Mouse (Mus musculus) G1E (cell line): ENCODE measurements around the gene Fam78a. TPM values are rescaled to one million over a fixed set of nuclear protein-coding genes. Genes with fewer than 3 reads are reported as not detected.

ENCODE experiments used
- ATAC-seq: 2 replicates; pipeline ENCODE4 v1.8.0; 2016; ENCODE audit warnings: mild to moderate bottlenecking; ENCODE audit not compliant: insufficient number of reproducible peaks, poor library complexity, low FRiP score, severe bottlenecking; ENCODE audit errors: extremely low read depth
- DNase-seq: peaks from one replicate; pipeline ENCODE4 v3.0.0; 2012; ENCODE audit warnings: low spot score
- H3K27me3 ChIP-seq: 2 replicates; pipeline ENCODE4 v1.6.1; 2012; ENCODE audit warnings: mild to moderate bottlenecking, low read length, inconsistent platforms; ENCODE audit not compliant: insufficient read depth
- H3K36me3 ChIP-seq: replicated peaks from 2 replicates; pipeline ENCODE3; 2012; ENCODE audit warnings: mild to moderate bottlenecking, inconsistent platforms
- H3K4me1 ChIP-seq: 2 replicates; pipeline ENCODE4 v1.6.1; 2012; ENCODE audit warnings: low read depth, low read length, inconsistent platforms, mixed read lengths; ENCODE audit not compliant: insufficient read depth
- H3K4me3 ChIP-seq: 2 replicates; pipeline ENCODE4 v1.5.1; 2012; ENCODE audit warnings: low read depth, mild to moderate bottlenecking, inconsistent platforms, low read length, moderate library complexity, mixed read lengths
- H3K9me3 ChIP-seq: replicated peaks from 2 replicates; pipeline ENCODE4 v1.6.1; 2012; ENCODE audit warnings: inconsistent platforms
- CTCF ChIP-seq: IDR thresholded peaks from 2 replicates; pipeline ENCODE4 v1.5.1; 2012; ENCODE audit warnings: low read depth, low read length, inconsistent platforms, mixed read lengths
- GATA1 ChIP-seq: IDR thresholded peaks from 2 replicates; pipeline ENCODE4 v1.6.1; 2012; ENCODE audit warnings: borderline replicate concordance, low read length, inconsistent platforms, mixed read lengths
- GATA2 ChIP-seq: IDR thresholded peaks from 2 replicates; pipeline ENCODE4 v1.6.1; 2012; ENCODE audit warnings: low read depth, low read length, inconsistent platforms, borderline replicate concordance
- POLR2AphosphoS5 ChIP-seq: IDR thresholded peaks from 2 replicates; pipeline ENCODE4 v1.6.1; 2012; ENCODE audit warnings: low read depth, low read length, inconsistent platforms; ENCODE audit not compliant: insufficient replicate concordance
- TAL1 ChIP-seq: conservative IDR thresholded peaks from 2 replicates; pipeline ENCODE4 v1.6.1; 2012; ENCODE audit warnings: low read depth, low read length, inconsistent platforms, mixed read lengths
- polyA plus RNA-seq: library from polyadenylated mRNA; stranded (reverse); fragments of >175 nt; gene quantifications from 2 replicates; pipeline ENCODE4 v1.2.3, GENCODE M21; 2012
- total RNA-seq, 2 experiments: library from RNA; stranded (forward) in 1 of 2; stranded (reverse) in 1 of 2; fragments of 200-1000 nt in 1 of 2; fragments of >200 nt in 1 of 2; fragmentation: Nextera tagmentation in 1 of 2; gene quantifications; 2 replicates each; pipeline ENCODE4 v1.2.3; 2014 to 2017

The Fam78a gene
- total and polyA plus RNA-seq, 3 experiments = 21.7 to 54.5 (median 25.3) TPM

DNA sequence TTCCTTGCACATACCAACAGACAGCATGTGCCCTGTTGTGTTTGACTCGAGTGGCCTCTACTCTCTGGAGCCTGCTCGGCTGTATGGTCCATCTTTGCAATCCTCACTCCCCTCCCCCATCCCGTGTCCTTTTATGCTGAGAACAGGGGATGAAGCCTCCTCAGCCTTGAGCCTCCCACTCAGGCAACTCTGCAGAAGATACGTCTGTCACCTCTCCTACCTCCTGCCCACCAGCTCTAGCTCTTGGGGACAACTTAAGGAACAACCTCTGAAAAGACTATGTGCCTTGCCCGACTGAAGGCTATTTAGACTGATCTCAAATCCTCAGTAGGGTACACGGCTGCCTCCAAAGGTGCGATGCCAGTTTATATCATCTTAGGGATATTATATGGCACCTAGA lies 18.9 kb upstream of the Fam78a start:
- ATAC-seq (no peak), DNase-seq (no peak)
- no peak overlapping the region for H3K4me3 ChIP-seq
- H3K9me3 ChIP-seq = peaks cover 5% of the 10 kb centered on the region; the same call in 1 of the 2 replicates
- H3K36me3 ChIP-seq = no peaks in the 10 kb centered on the region
- TF ChIP-seq POLR2AphosphoS5 (no peak), CTCF (no peak), GATA2 (no peak), TAL1 (no peak), GATA1 (no peak)
- H3K27me3 ChIP-seq = peaks cover 71% of the 10 kb centered on the region
- no peaks in the 10 kb centered on the region for H3K4me1 ChIP-seq

DNA sequence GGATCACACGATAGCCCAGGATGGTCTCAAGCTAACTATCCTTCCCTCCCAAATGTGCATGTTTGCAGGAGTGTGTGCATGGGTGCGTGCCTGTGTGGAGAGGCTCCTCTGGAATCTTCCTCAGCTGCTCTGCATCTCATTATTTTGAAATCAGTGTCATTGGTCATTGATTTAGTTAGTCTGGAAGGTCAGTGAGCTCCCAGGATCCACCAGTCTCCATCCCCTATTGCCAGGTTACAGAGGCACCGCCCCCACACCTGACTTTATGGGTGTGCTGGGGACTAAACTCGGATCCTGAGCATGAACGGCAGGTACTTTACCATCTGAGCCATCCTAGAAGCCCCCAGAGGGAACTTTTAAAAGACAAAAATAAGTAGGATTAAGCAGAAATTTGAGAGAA lies 18.3 kb upstream of the Fam78a start:
- Histone ChIP-seq H3K4me3 (no peak overlapping the region), H3K36me3 (no peaks in the 10 kb centered on the region), H3K9me3 (peaks cover 5% of the 10 kb centered on the region; the same call in 1 of the 2 replicates), H3K27me3 (peaks cover 73% of the 10 kb centered on the region), H3K4me1 (no peaks in the 10 kb centered on the region)
- DNase-seq = no peak
- ATAC-seq = no peak
- TF ChIP-seq TAL1 (no peak), POLR2AphosphoS5 (no peak), GATA2 (no peak), CTCF (no peak), GATA1 (no peak)

DNA sequence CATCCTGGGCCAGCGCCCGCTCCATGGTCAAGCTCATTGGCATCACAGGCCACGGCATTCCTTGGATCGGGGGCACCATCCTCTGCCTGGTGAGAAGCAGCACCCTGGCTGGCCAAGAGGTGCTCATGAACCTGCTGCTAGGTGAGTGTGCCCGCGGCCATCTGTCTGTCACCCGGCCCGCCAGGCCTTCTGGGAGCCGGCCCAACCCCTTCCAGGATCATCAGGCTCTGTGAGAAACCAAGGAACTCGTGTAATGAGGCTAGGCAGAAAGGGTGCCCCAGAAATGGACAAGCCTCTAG lies 11.4 kb upstream of the Fam78a start:
- Histone ChIP-seq H3K36me3 (no peaks in the 10 kb centered on the region), H3K27me3 (peaks cover 60% of the 10 kb centered on the region), H3K9me3 (peaks cover 5% of the 10 kb centered on the region; the same call in 1 of the 2 replicates), H3K4me3 (no peak overlapping the region), H3K4me1 (no peaks in the 10 kb centered on the region; the same call in 1 of the 2 replicates)
- no peak for TF ChIP-seq POLR2AphosphoS5
- no peak for TF ChIP-seq TAL1
- TF ChIP-seq GATA1 = no peak
- TF ChIP-seq CTCF = no peak
- ATAC-seq (no peak), DNase-seq (no peak)

DNA sequence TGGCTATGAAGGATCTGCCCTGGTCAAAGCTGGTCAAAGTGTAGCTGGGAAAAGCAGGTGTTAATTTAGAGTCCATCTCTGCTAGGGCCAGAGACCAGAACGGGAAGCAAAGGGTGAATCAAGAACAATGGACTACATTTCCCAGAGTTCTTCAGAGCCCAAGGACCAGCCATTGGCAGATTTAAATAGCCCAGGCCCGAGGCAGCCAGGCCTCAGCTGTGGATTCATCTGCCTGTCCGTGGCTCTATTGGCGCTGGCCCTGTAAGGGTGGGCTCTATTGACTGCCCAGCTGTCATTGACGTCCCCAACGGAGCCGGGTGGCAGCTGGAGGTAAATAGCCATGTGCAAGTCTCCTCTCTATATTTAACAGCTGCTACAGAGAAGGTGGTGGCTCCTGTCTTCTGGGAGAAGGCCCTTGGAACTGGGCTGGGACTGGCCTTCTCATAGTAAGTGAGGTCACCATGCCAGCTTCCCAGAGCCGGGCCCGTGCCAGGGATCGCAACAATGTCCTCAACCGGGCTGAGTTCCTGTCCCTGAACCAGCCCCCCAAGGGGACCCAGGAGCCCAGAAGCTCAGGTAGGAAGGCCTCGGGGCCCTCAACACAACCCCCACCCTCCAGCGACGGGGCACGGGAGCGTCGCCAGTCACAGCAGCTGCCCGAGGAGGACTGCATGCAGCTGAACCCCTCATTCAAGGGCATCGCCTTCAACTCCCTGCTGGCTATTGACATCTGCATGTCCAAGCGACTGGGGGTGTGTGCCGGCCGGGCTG lies 10.9 kb upstream of the Fam78a start, which contains the start of gene Plpp7:
Gene Plpp7, plus strand, starts transcription at position 178 of the 771 bp plus-strand sequence.
- Histone ChIP-seq H3K27me3 (peaks cover 57% of the 10 kb centered on the region), H3K9me3 (peaks cover 1% of the 10 kb centered on the region; the same call in 1 of the 2 replicates), H3K4me3 (no peak within 1 kb of the TSS), H3K4me1 (no peaks in the 10 kb centered on the region; the same call in 1 of the 2 replicates), H3K36me3 (no peaks in the 10 kb centered on the region)
- ATAC-seq = no peak
- TF ChIP-seq GATA1 (no peak), POLR2AphosphoS5 (no peak), GATA2 (no peak), CTCF (no peak), TAL1 (no peak)
- no peak for DNase-seq

DNA sequence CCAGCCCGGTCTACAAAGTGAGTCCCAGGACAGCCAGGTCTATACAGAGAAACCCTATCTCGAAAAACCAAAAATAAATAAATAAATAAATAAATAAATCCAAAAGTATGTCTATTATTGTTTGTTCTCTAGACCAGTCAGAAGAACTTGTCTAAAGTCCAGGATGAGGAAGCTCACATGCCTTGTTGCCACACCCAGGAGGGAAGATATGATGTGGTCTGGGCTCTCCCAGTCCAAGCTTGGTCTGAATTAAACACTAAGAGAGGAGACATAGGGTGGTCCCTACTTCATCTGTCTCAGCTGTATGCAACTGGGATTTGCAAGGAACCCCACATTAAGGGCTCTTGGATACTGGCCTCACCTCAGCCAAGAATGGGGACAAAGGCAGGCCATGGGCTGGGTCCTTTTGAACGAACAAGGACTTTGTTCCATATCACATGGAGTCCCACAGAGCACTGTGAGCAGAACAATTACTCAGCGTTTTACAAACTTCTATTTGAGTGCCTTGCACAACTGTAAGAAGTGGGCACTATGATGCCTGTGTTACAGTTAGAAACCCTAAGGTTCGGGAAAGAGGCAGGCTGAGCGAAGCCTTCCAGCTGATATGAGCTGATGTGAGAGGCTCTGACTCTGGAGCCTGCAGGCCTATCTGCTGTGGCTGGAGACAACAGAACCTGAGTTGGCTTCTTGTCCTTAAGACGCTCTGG lies 9.5 kb upstream of the Fam78a start:
- DNase-seq (no peak), ATAC-seq (no peak)
- H3K4me1 ChIP-seq = no peaks in the 10 kb centered on the region; the same call in 1 of the 2 replicates
- H3K4me3 ChIP-seq = no peak overlapping the region
- no peaks in the 10 kb centered on the region for H3K36me3 ChIP-seq
- TF ChIP-seq CTCF (no peak), POLR2AphosphoS5 (no peak), GATA2 (no peak), TAL1 (no peak)
- H3K9me3 ChIP-seq = no peaks in the 10 kb centered on the region
- peaks cover 56% of the 10 kb centered on the region for H3K27me3 ChIP-seq

DNA sequence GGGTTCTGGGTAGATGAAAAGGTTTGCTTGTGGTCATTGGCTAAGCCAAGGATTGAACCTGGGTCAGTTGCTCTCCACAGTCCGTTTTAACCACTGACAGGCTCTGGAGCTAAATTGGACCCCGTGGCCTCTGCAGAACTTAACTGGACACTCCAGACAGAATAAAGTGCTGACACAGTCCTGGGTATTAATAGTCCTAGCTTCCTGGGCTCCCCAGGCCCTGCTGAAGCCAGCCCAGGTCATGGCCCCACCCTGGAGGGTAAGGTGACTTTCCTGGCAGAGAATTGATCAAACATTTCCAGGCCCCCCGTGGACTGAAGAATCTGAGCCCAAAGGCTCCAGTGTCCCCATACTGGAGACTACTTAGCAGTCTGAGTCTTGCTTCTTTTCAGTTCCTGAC lies 7.3 kb upstream of the Fam78a start:
- Histone ChIP-seq H3K9me3 (no peaks in the 10 kb centered on the region), H3K27me3 (peaks cover 58% of the 10 kb centered on the region), H3K4me3 (no peak overlapping the region), H3K4me1 (no peaks in the 10 kb centered on the region; the same call in 1 of the 2 replicates), H3K36me3 (no peaks in the 10 kb centered on the region)
- ATAC-seq (no peak), DNase-seq (no peak)
- TF ChIP-seq GATA2 (no peak), TAL1 (no peak), POLR2AphosphoS5 (no peak), CTCF (no peak), GATA1 (no peak)
